Mouse (Mus musculus) midbrain, postnatal 0 days (tissue): ENCODE measurements around the gene Poc1a. TPM values are rescaled to one million over a fixed set of nuclear protein-coding genes. Genes with fewer than 3 reads are reported as not detected.
A peak's percentile ranks its signal among the peaks of the same experiment; 100 is the strongest.

ENCODE experiments used
- ATAC-seq: fragments of 200-750 bp; cut with Nextera tagmentation; 2 replicates; pipeline ENCODE4 v1.8.0; 2017; ENCODE audit warnings: moderate number of reproducible peaks, mild to moderate bottlenecking, moderate TSS enrichment, moderate library complexity; ENCODE audit not compliant: low FRiP score
- DNase-seq: peaks from one replicate; pipeline ENCODE4 v3.0.0-alpha.2; 2015; ENCODE audit warnings: low spot score
- H3K27ac ChIP-seq: fragments of 300-500 bp; sonication (generic); 2 replicates; pipeline ENCODE4 v1.5.1; 2014; ENCODE audit warnings: low read depth, mild to moderate bottlenecking, low read length, mixed read lengths
- H3K27me3 ChIP-seq: fragments of 300-500 bp; sonication (generic); 2 replicates; pipeline ENCODE4 v1.6.1; 2014; ENCODE audit warnings: low read length, control low read depth, mixed read lengths; ENCODE audit not compliant: insufficient read depth
- H3K36me3 ChIP-seq: fragments of 300-500 bp; sonication (generic); 2 replicates; pipeline ENCODE4 v1.6.1; 2014; ENCODE audit warnings: low read length, control low read depth, mixed read lengths; ENCODE audit not compliant: insufficient read depth
- H3K4me1 ChIP-seq: fragments of 300-500 bp; sonication (generic); 2 replicates; pipeline ENCODE4 v1.6.1; 2014; ENCODE audit warnings: mild to moderate bottlenecking, control low read depth, antibody characterized with exemption, low read length, mixed read lengths; ENCODE audit not compliant: insufficient read depth
- H3K4me2 ChIP-seq: fragments of 300-500 bp; sonication (generic); 2 replicates; pipeline ENCODE4 v1.6.1; 2014; ENCODE audit warnings: low read depth, mild to moderate bottlenecking, low read length, mixed read lengths; ENCODE audit not compliant: poor library complexity, severe bottlenecking
- H3K4me3 ChIP-seq: fragments of 300-500 bp; sonication (generic); 2 replicates; pipeline ENCODE4 v1.5.1; 2014; ENCODE audit warnings: low read depth, mild to moderate bottlenecking, low read length, moderate library complexity
- H3K9ac ChIP-seq: fragments of 300-500 bp; sonication (generic); replicated peaks from 2 replicates; pipeline ENCODE4 v1.6.1; 2014; ENCODE audit warnings: mild to moderate bottlenecking, low read length, moderate library complexity, mixed read lengths; ENCODE audit not compliant: poor library complexity, severe bottlenecking
- H3K9me3 ChIP-seq: fragments of 300-500 bp; sonication (generic); 2 replicates; pipeline ENCODE4 v1.6.1; 2016; ENCODE audit warnings: low read length, control low read depth
- CTCF ChIP-seq: IDR thresholded peaks from 2 replicates; pipeline ENCODE4 v1.5.1; 2016; ENCODE audit warnings: antibody characterized with exemption, mild to moderate bottlenecking
- WGBS: fragments of 180-500 bp; shearing (Covaris S2); extraction: QIAGEN DNeasy Blood & Tissue Kit; methylation state at CpG from one replicate; pipeline ENCODE4 v1.1.7; 2014; 5-methylcytosine and 5-hydroxymethylcytosine counted together
- polyA plus RNA-seq: library from polyadenylated mRNA; unstranded; fragments of >200 nt; fragmentation: Nextera tagmentation; extraction: Ambion mirVana; gene quantifications from 2 replicates; pipeline ENCODE4 v1.2.1, GENCODE M21; 2015
- total RNA-seq: library from RNA; depleted of rRNA; stranded (reverse); fragments of >200 nt; gene quantifications from 2 replicates; pipeline ENCODE4 v1.2.3, GENCODE M21; 2014

The Poc1a gene
- total and polyA plus RNA-seq, 2 experiments from 2014 or later = 6.5 to 9.8 TPM

GRCm38 (mm10) chr9:106339730-106340129, 58.9 kb downstream of the Poc1a start:
- Histone ChIP-seq H3K27ac (no peak overlapping the region), H3K9ac (no peak overlapping the region), H3K27me3 (no peaks in the 10 kb centered on the region), H3K4me1 (peaks cover 10% of the 10 kb centered on the region), H3K4me2 (no peak overlapping the region), H3K9me3 (no peaks in the 10 kb centered on the region), H3K36me3 (no peaks in the 10 kb centered on the region), H3K4me3 (no peak overlapping the region)
- TF ChIP-seq CTCF = no peak
- no peak for DNase-seq
- 93% methylated on average over 4 of the region's 4 CpGs for WGBS
- no peak for ATAC-seq

- Histone ChIP-seq H3K9ac (no peak overlapping the region), H3K27ac (no peak overlapping the region), H3K4me1 (peaks cover 10% of the 10 kb centered on the region), H3K4me3 (no peak overlapping the region), H3K9me3 (no peaks in the 10 kb centered on the region), H3K27me3 (no peaks in the 10 kb centered on the region), H3K4me2 (no peak overlapping the region), H3K36me3 (no peaks in the 10 kb centered on the region)
- ATAC-seq (no peak), DNase-seq (no peak)
- no peak for TF ChIP-seq CTCF
- 60% methylated on average over 13 of the region's 13 CpGs for WGBS
Observed at GRCm38 (mm10) chr9:106340501-106341312, 59.8 kb downstream of the Poc1a start.

GRCm38 (mm10) chr9:106341313-106341686, 60.4 kb downstream of the Poc1a start:
- no peak overlapping the region for H3K27ac ChIP-seq
- H3K36me3 ChIP-seq = no peaks in the 10 kb centered on the region
- no peaks in the 10 kb centered on the region for H3K9me3 ChIP-seq
- no peak overlapping the region for H3K4me2 ChIP-seq
- H3K4me1 ChIP-seq = peaks cover 10% of the 10 kb centered on the region
- 80% methylated on average over 3 of the region's 3 CpGs for WGBS
- ATAC-seq (no peak), DNase-seq (no peak)
- no peaks in the 10 kb centered on the region for H3K27me3 ChIP-seq
- no peak overlapping the region for H3K4me3 ChIP-seq
- no peak for TF ChIP-seq CTCF
- no peak overlapping the region for H3K9ac ChIP-seq

- no peaks in the 10 kb centered on the region for H3K36me3 ChIP-seq
- no peak overlapping the region for H3K4me3 ChIP-seq
- H3K9ac ChIP-seq = no peak overlapping the region
- H3K4me2 ChIP-seq = no peak overlapping the region
- H3K27ac ChIP-seq = no peak overlapping the region
- ATAC-seq (no peak), DNase-seq (no peak)
- H3K4me1 ChIP-seq = peaks cover 10% of the 10 kb centered on the region; the same call in 1 of the 2 replicates
- 83% methylated on average over 9 of the region's 9 CpGs for WGBS
- no peak for TF ChIP-seq CTCF
- no peaks in the 10 kb centered on the region for H3K27me3 ChIP-seq
- no peaks in the 10 kb centered on the region for H3K9me3 ChIP-seq
Observed at GRCm38 (mm10) chr9:106342573-106342972, 61.7 kb downstream of the Poc1a start.

- DNase-seq = peak; percentile 42
- 17% methylated on average over 6 of the region's 6 CpGs for WGBS
- no peak overlapping the region for H3K4me3 ChIP-seq
- ATAC-seq = no peak
- no peak for TF ChIP-seq CTCF
- H3K4me2 ChIP-seq = no peak overlapping the region
- H3K4me1 ChIP-seq = no peaks in the 10 kb centered on the region
- H3K9ac ChIP-seq = no peak overlapping the region
- H3K27me3 ChIP-seq = no peaks in the 10 kb centered on the region
- no peaks in the 10 kb centered on the region for H3K36me3 ChIP-seq
- H3K9me3 ChIP-seq = no peaks in the 10 kb centered on the region
- H3K27ac ChIP-seq = peak overlapping the region; percentile 43; the same call in 1 of the 2 replicates
Observed at GRCm38 (mm10) chr9:106345167-106345566, 64.3 kb downstream of the Poc1a start.

- H3K36me3 ChIP-seq = no peaks in the 10 kb centered on the region
- H3K4me2 ChIP-seq = no peak overlapping the region
- H3K27me3 ChIP-seq = no peaks in the 10 kb centered on the region
- no peak for ATAC-seq
- WGBS = 31% methylated on average over 6 of the region's 6 CpGs
- no peaks in the 10 kb centered on the region for H3K4me1 ChIP-seq
- no peak for DNase-seq
- TF ChIP-seq CTCF = no peak
- H3K9me3 ChIP-seq = no peaks in the 10 kb centered on the region
- H3K9ac ChIP-seq = no peak overlapping the region
- no peak overlapping the region for H3K4me3 ChIP-seq
- 0 out of 2 replicates have a peak overlapping the region, but pooled peaks have one; percentile 43 for H3K27ac ChIP-seq
Observed at GRCm38 (mm10) chr9:106345630-106346029, 64.8 kb downstream of the Poc1a start.
